Mouse (Mus musculus) hindbrain, postnatal 0 days (tissue): ENCODE data around the gene Stat2. TPM values are rescaled to one million over a fixed set of nuclear protein-coding genes. Genes with fewer than 3 reads are reported as not detected.
"Not testable (repeated sequence)": the region's sequence is repeated elsewhere in the genome, so short reads cannot be mapped to it uniquely, and the experiment has no call there.

Experiments used
- ATAC-seq: fragments of 200-750 bp; cut with Nextera tagmentation; 2 replicates; pipeline ENCODE4 v1.8.0; 2017; ENCODE audit warnings: mild to moderate bottlenecking, moderate TSS enrichment, moderate library complexity
- DNase-seq: peaks from one replicate; pipeline ENCODE4 v3.0.0-alpha.2; 2015; ENCODE audit warnings: low spot score
- H3K27ac ChIP-seq: fragments of 300-500 bp; sonication (generic); 2 replicates; pipeline ENCODE4 v1.5.1; 2014; ENCODE audit warnings: mild to moderate bottlenecking
- H3K27me3 ChIP-seq: fragments of 300-500 bp; sonication (generic); 2 replicates; pipeline ENCODE4 v1.6.1; 2014; ENCODE audit warnings: low read length, mixed read lengths; ENCODE audit not compliant: insufficient read depth
- H3K36me3 ChIP-seq: fragments of 300-500 bp; sonication (generic); 2 replicates; pipeline ENCODE4 v1.6.1; 2014; ENCODE audit warnings: low read length, mixed read lengths; ENCODE audit not compliant: insufficient read depth
- H3K4me1 ChIP-seq: fragments of 300-500 bp; sonication (generic); 2 replicates; pipeline ENCODE4 v1.6.1; 2014; ENCODE audit warnings: antibody characterized with exemption, low read length, mixed read lengths; ENCODE audit not compliant: insufficient read depth
- H3K4me2 ChIP-seq: fragments of 300-500 bp; sonication (generic); 2 replicates; pipeline ENCODE4 v1.6.1; 2014; ENCODE audit warnings: low read depth, mild to moderate bottlenecking, low read length, moderate library complexity, mixed read lengths
- H3K4me3 ChIP-seq: fragments of 300-500 bp; sonication (generic); 2 replicates; pipeline ENCODE4 v1.5.1; 2014; ENCODE audit warnings: low read length
- H3K9ac ChIP-seq: fragments of 300-500 bp; sonication (generic); replicated peaks from 2 replicates; pipeline ENCODE4 v1.6.1; 2014; ENCODE audit warnings: mild to moderate bottlenecking, low read length, moderate library complexity, mixed read lengths
- H3K9me3 ChIP-seq: fragments of 300-500 bp; sonication (generic); 2 replicates; pipeline ENCODE4 v1.6.1; 2016; ENCODE audit warnings: low read length, mixed read lengths
- CTCF ChIP-seq: IDR thresholded peaks from 2 replicates; pipeline ENCODE4 v1.5.1; 2016; ENCODE audit warnings: antibody characterized with exemption, control low read depth, low read depth
- WGBS: fragments of 180-500 bp; shearing (Covaris S2); extraction: QIAGEN DNeasy Blood & Tissue Kit; methylation state at CpG from one replicate; pipeline ENCODE4 v1.1.7; 2014; 5-methylcytosine and 5-hydroxymethylcytosine counted together
- polyA plus RNA-seq: library from polyadenylated mRNA; unstranded; fragments of >200 nt; fragmentation: Nextera tagmentation; extraction: Ambion mirVana; gene quantifications from 2 replicates; pipeline ENCODE4 v1.2.1, GENCODE M21; 2015
- total RNA-seq: library from RNA; depleted of rRNA; stranded (reverse); fragments of >200 nt; gene quantifications from 2 replicates; pipeline ENCODE4 v1.2.3, GENCODE M21; 2014

Stat2 gene
- total and polyA plus RNA-seq, 2 experiments from 2014 or later: 8.5 to 9.7 TPM

- H3K4me1 ChIP-seq: no peaks in the 10 kb centered on the region
- H3K27ac ChIP-seq: no peak overlapping the region
- H3K4me3 ChIP-seq: no peak overlapping the region
- peaks cover 42% of the 10 kb centered on the region for H3K36me3 ChIP-seq
- H3K9me3 ChIP-seq: no peaks in the 10 kb centered on the region
- H3K27me3 ChIP-seq: no peaks in the 10 kb centered on the region
- H3K4me2 ChIP-seq: no peak overlapping the region
- no peak overlapping the region for H3K9ac ChIP-seq
- DNase-seq (no peak), ATAC-seq (no peak)
- 92% methylated on average over 14 of the region's 14 CpGs for WGBS
- no peak for TF ChIP-seq CTCF
Measured at GRCm38 (mm10) chr10:128281682-128282081, 11.3 kb downstream of the Stat2 start.

GRCm38 (mm10) chr10:128282886-128283450 is 12.6 kb downstream of the Stat2 start:
- Histone ChIP-seq H3K9me3 (no peaks in the 10 kb centered on the region), H3K27me3 (no peaks in the 10 kb centered on the region), H3K4me2 (no peak overlapping the region), H3K27ac (peak overlapping the region; percentile 55; the same call in 1 of the 2 replicates), H3K4me1 (no peaks in the 10 kb centered on the region), H3K36me3 (peaks cover 45% of the 10 kb centered on the region), H3K4me3 (no peak overlapping the region), H3K9ac (no peak overlapping the region)
- ATAC-seq (no peak), DNase-seq (no peak)
- TF ChIP-seq CTCF: no peak
- 86% methylated on average over 20 of the region's 20 CpGs for WGBS

GRCm38 (mm10) chr10:128283604-128284579 is 13.5 kb downstream of the Stat2 start:
- H3K27me3 ChIP-seq: no peaks in the 10 kb centered on the region
- TF ChIP-seq CTCF: peak; percentile 85
- peak overlapping the region; percentile 55 for H3K27ac ChIP-seq
- H3K4me2 ChIP-seq: no peak overlapping the region
- peak; percentile 76 for ATAC-seq
- H3K9ac ChIP-seq: no peak overlapping the region
- WGBS: 55% methylated on average over 31 of the region's 31 CpGs
- H3K9me3 ChIP-seq: no peaks in the 10 kb centered on the region
- no peaks in the 10 kb centered on the region for H3K4me1 ChIP-seq
- H3K36me3 ChIP-seq: peaks cover 45% of the 10 kb centered on the region
- H3K4me3 ChIP-seq: no peak overlapping the region
- DNase-seq: peak; percentile 88

GRCm38 (mm10) chr10:128290594-128290993 is 20.2 kb downstream of the Stat2 start:
- ATAC-seq: not testable (repeated sequence)

GRCm38 (mm10) chr10:128296370-128297090 is 26.2 kb downstream of the Stat2 start:
- H3K27ac ChIP-seq: peak overlapping the region; percentile 32; the same call in 1 of the 2 replicates
- DNase-seq (peak; percentile 19), ATAC-seq (0 out of 2 replicates have a peak, but pooled peaks have one; percentile 35)
- H3K27me3 ChIP-seq: no peaks in the 10 kb centered on the region
- no peak overlapping the region for H3K4me2 ChIP-seq
- H3K9ac ChIP-seq: no peak overlapping the region
- no peaks in the 10 kb centered on the region for H3K4me1 ChIP-seq
- no peak overlapping the region for H3K4me3 ChIP-seq
- WGBS: 57% methylated on average over 13 of the region's 13 CpGs
- no peak for TF ChIP-seq CTCF
- peaks cover 13% of the 10 kb centered on the region for H3K36me3 ChIP-seq
- no peaks in the 10 kb centered on the region for H3K9me3 ChIP-seq

More at GRCm38 (mm10) chr10:128290594-128290993, 20.2 kb downstream of the Stat2 start:
- peaks cover 29% of the 10 kb centered on the region for H3K36me3 ChIP-seq
- not testable (repeated sequence) for DNase-seq, H3K9me3 ChIP-seq, H3K4me1 ChIP-seq, H3K4me3 ChIP-seq, H3K27ac ChIP-seq, H3K4me2 ChIP-seq, H3K9ac ChIP-seq, H3K27me3 ChIP-seq
- WGBS: 60% methylated on average over 1 of the region's 1 CpGs

GRCm38 (mm10) chr10:128297221-128297620 is 26.9 kb downstream of the Stat2 start:
- Histone ChIP-seq H3K4me1 (peaks cover 2% of the 10 kb centered on the region; the same call in 1 of the 2 replicates), H3K4me2 (no peak overlapping the region), H3K9me3 (no peaks in the 10 kb centered on the region), H3K27me3 (no peaks in the 10 kb centered on the region), H3K27ac (peak overlapping the region; percentile 32; the same call in 1 of the 2 replicates), H3K9ac (no peak overlapping the region), H3K36me3 (0 out of 2 replicates have a peak, but pooled peaks cover 8% of the 10 kb centered on the region), H3K4me3 (no peak overlapping the region)
- WGBS: 58% methylated on average over 4 of the region's 4 CpGs
- ATAC-seq: no peak
- no peak for TF ChIP-seq CTCF
- DNase-seq: peak; percentile 28
